Mouse (Mus musculus): ENCODE data around the gene Ncam1. TPM values are rescaled to one million over a fixed set of nuclear protein-coding genes. Genes with fewer than 3 reads are reported as not detected.

Gene Ncam1
- 271 and 278 TPM in 2 replicates for polyA plus RNA-seq (2016; fragmentation: Nextera tagmentation; extraction: Ambion mirVana)

DNA sequence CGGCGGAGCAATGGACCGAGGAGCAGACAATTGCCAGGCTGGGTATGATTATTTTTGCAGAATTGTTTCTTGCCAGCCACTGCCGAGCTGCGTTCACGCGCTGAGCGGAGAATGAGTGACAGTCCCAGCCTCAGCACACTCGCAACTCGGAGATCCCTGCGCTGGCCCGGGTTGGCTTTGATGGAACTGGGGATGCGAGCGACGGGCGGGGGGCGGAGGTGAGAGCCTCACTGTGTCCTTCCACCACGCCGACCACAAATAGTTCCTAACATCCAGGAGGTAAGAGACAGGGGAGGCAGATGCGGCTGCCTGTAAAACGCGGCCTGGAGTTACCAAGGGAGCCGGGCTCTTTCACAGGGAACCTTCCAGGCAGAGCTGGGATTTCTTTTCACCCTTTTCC lies at the start of gene Ncam1:
Gene Ncam1, minus strand, starts transcription at position 120 of the 400 bp plus-strand sequence.
- H3K27me3 ChIP-seq (replicated peaks), result no peaks in the 10 kb centered on the region
- WGBS, result under 1% methylated on average over 23 of the region's 23 CpGs
- H3K36me3 ChIP-seq, result no peaks in the 10 kb centered on the region
- H3K4me1 ChIP-seq, result peaks cover 15% of the 10 kb centered on the region
- no peaks in the 10 kb centered on the region for H3K9me3 ChIP-seq
- peak within 1 kb of the TSS; percentile 81 for H3K4me2 ChIP-seq (replicated peaks)
- ATAC-seq (ENCODE audit: low FRiP score, low read depth), result peak; percentile 76
- H3K4me3 ChIP-seq, result peak within 1 kb of the TSS; percentile 94
- peak within 1 kb of the TSS; percentile 97 for H3K9ac ChIP-seq
- peak within 1 kb of the TSS; percentile 85 for H3K27ac ChIP-seq

DNA sequence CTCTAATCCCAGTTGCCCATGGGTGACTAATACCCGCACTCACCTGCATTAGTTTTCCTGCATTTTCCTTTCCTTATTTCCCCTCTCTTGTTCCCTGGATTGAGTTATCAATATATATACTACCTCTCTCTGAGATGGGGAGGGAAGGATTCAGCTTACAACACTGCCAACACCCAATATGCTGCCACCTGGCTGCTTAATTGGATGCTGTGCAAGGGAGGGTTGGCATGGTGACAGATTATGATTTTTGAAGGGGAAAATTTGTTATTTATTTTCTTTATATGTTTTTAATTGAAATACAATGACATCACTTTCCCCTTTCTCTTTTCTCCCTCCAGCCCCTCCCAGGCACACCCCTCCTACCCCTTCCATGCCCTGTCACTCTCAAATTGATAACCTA lies 35.3 kb upstream of the Ncam1 start:
- Histone ChIP-seq H3K4me3 (no peak overlapping the region), H3K9ac (no peak overlapping the region), H3K27ac (no peak overlapping the region), H3K36me3 (no peaks in the 10 kb centered on the region), H3K9me3 (no peaks in the 10 kb centered on the region), H3K4me1 (no peaks in the 10 kb centered on the region), H3K27me3 (replicated peaks) (no peaks in the 10 kb centered on the region), H3K4me2 (replicated peaks) (no peak overlapping the region)
- ATAC-seq (ENCODE audit: low FRiP score, low read depth), result no peak
- 92% methylated on average over 1 of the region's 1 CpGs for WGBS

DNA sequence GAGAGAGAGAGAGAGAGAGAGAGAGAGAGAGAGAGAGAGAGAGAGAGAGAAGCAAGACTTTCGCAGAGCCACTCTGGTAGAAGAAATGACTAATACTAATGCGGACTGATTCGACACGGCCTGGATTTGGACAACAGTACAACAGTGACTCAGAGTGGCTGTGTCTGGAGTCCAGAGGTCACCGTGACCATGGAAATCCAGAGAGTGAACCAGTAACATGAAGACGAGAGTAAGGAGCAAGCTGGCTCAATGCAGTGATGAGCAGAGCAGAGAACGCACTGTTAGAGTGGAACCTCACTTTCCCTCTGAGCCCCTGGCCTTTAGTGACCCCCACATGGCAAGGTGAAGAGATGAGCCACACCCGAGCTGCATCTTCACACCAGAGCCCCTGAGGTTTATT lies 28.9 kb upstream of the Ncam1 start:
- Histone ChIP-seq H3K36me3 (no peaks in the 10 kb centered on the region), H3K4me1 (no peaks in the 10 kb centered on the region), H3K9me3 (no peaks in the 10 kb centered on the region), H3K9ac (no peak overlapping the region), H3K4me3 (no peak overlapping the region), H3K4me2 (replicated peaks) (no peak overlapping the region), H3K27me3 (replicated peaks) (no peaks in the 10 kb centered on the region), H3K27ac (no peak overlapping the region)
- no peak for ATAC-seq (ENCODE audit: low FRiP score, low read depth)
- WGBS, result 93% methylated on average over 8 of the region's 8 CpGs

DNA sequence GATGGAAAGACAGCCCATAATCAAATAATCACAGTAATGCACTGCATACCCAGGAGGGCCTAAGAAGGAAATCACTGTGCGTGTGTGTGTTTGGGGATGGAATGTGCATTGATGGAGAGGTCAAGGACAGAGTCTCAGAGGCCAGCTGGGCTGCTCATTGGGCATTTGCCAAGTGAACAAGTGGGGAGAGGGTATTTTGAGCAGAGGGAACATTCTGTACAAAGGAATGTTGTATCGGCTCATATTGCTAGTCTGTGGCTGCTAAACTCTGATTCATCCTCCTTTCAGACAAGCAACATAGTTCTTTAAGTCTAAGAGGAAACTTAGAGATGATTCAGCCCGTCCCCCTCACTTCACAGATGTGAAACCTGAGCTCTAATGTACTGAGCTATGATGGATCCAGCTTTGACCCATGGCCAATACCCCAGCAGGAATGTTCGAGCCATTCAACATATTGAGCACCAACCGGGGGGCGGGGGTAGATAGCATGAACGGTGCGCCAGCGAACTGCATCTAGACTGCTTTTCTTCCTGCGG lies 17.5 kb upstream of the Ncam1 start:
- H3K27ac ChIP-seq, result no peak overlapping the region
- H3K9ac ChIP-seq, result no peak overlapping the region
- no peak overlapping the region for H3K4me2 ChIP-seq (replicated peaks)
- H3K4me1 ChIP-seq, result no peaks in the 10 kb centered on the region
- no peaks in the 10 kb centered on the region for H3K27me3 ChIP-seq (replicated peaks)
- H3K4me3 ChIP-seq, result no peak overlapping the region
- no peak for ATAC-seq (ENCODE audit: low FRiP score, low read depth)
- H3K9me3 ChIP-seq, result no peaks in the 10 kb centered on the region
- H3K36me3 ChIP-seq, result no peaks in the 10 kb centered on the region
- 71% methylated on average over 10 of the region's 10 CpGs for WGBS

- Histone ChIP-seq H3K27ac (no peak overlapping the region), H3K4me1 (no peaks in the 10 kb centered on the region), H3K27me3 (replicated peaks) (no peaks in the 10 kb centered on the region), H3K4me3 (no peak overlapping the region), H3K36me3 (no peaks in the 10 kb centered on the region), H3K9me3 (no peaks in the 10 kb centered on the region), H3K9ac (no peak overlapping the region), H3K4me2 (replicated peaks) (no peak overlapping the region)
- no peak for ATAC-seq (ENCODE audit: low FRiP score, low read depth)
- 90% methylated on average over 2 of the region's 2 CpGs for WGBS
These were observed 15.7 kb upstream of the Ncam1 start for GRCm38 (mm10) chr9:49814442-49814841.

- H3K4me3 ChIP-seq, result no peak overlapping the region
- H3K4me1 ChIP-seq, result no peaks in the 10 kb centered on the region; the same call in 1 of the 2 replicates
- H3K27me3 ChIP-seq (replicated peaks), result no peaks in the 10 kb centered on the region
- no peak overlapping the region for H3K4me2 ChIP-seq (replicated peaks)
- no peak for ATAC-seq (ENCODE audit: low FRiP score, low read depth)
- H3K9ac ChIP-seq, result no peak overlapping the region
- no peaks in the 10 kb centered on the region for H3K36me3 ChIP-seq
- 67% methylated on average over 3 of the region's 3 CpGs for WGBS
- H3K9me3 ChIP-seq, result no peaks in the 10 kb centered on the region
- no peak overlapping the region for H3K27ac ChIP-seq
These were observed 4.5 kb upstream of the Ncam1 start for GRCm38 (mm10) chr9:49803222-49803621.

GRCm38 (mm10) chr9:49797821-49798571 lies 729 bp downstream of the Ncam1 start:
- no peaks in the 10 kb centered on the region for H3K9me3 ChIP-seq
- H3K27ac ChIP-seq, result peak overlapping the region; percentile 85
- peaks cover 22% of the 10 kb centered on the region for H3K4me1 ChIP-seq
- peak; percentile 69 for ATAC-seq (ENCODE audit: low FRiP score, low read depth)
- H3K4me3 ChIP-seq, result peak overlapping the region; percentile 94
- H3K9ac ChIP-seq, result peak overlapping the region; percentile 97
- no peaks in the 10 kb centered on the region for H3K27me3 ChIP-seq (replicated peaks)
- no peaks in the 10 kb centered on the region for H3K36me3 ChIP-seq
- WGBS, result under 1% methylated on average over 58 of the region's 58 CpGs
- H3K4me2 ChIP-seq (replicated peaks), result peak overlapping the region; percentile 81

DNA sequence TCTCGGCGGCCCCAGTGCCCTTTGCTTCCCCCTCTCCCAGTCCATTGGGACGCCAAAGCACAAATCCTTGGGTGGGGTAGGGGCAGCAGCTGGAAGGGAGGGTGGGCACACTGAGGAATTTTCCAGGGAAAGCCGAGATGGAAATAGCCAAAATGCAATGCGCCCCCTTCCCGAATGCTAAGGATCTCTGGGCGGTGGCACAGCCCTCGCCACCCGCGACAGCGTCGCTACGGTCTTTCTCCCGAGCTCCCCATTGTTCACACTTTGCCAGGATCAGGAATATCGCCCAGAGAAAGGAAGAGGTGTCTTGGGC lies 1.3 kb downstream of the Ncam1 start:
- ATAC-seq (ENCODE audit: low FRiP score, low read depth), result no peak; the same call in 1 of the 2 replicates
- Histone ChIP-seq H3K9ac (peak overlapping the region; percentile 97), H3K4me2 (replicated peaks) (peak overlapping the region; percentile 81), H3K27me3 (replicated peaks) (no peaks in the 10 kb centered on the region), H3K4me1 (peaks cover 27% of the 10 kb centered on the region), H3K9me3 (no peaks in the 10 kb centered on the region), H3K27ac (peak overlapping the region; percentile 85), H3K36me3 (no peaks in the 10 kb centered on the region), H3K4me3 (peak overlapping the region; percentile 94)
- WGBS, result 0% methylated on average over 14 of the region's 15 CpGs

DNA sequence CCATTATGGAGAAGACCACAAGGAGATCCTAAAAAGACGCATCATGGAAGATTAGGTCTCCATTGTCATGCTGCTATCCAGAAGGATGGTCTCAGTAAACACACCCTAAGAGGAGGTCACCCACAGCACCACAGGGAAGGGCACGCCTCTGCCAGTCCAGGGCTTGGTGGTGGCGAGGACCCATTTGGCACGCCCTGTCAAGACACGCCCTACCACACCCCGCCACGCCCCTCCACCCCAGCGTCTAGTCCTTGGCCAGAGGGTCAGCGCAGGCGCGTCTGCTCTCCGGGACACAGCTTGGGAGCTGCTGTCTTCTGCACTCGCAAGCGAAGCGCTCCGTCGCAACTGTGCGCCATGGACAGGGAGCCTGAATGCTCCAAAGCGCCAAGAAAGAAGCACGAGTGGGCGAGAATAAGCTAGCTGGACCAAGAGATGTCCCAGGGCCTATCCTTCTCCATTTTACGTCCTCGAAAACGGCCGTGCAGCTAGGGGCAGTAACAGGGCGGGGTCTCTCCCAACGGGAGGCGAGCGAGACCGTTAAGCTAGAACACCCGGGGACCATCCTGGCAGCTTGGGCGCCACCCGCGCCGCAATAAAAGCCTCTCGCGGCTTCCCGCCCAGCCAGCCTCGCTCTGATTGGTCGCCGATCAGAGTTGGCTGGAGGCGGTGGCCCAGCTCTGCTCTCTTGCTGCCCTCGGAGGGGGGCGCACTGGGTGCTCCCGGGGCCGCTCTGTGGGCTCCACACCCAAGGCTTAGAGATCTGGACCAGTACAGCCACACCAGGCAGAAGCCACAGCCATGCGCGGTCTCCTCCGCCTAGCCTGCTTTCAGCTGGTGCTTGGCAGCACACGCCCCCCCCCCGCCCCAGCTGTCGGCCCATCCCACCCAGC lies 1.9 kb downstream of the Ncam1 start:
- peak; percentile 85 for ATAC-seq (ENCODE audit: low FRiP score, low read depth)
- H3K4me2 ChIP-seq (replicated peaks), result peak overlapping the region; percentile 81
- under 1% methylated on average over 52 of the region's 52 CpGs for WGBS
- no peaks in the 10 kb centered on the region for H3K36me3 ChIP-seq
- peaks cover 28% of the 10 kb centered on the region for H3K4me1 ChIP-seq
- H3K9ac ChIP-seq, result peak overlapping the region; percentile 97
- no peaks in the 10 kb centered on the region for H3K27me3 ChIP-seq (replicated peaks)
- H3K9me3 ChIP-seq, result no peaks in the 10 kb centered on the region
- peak overlapping the region; percentile 94 for H3K4me3 ChIP-seq
- H3K27ac ChIP-seq, result peak overlapping the region; percentile 85

- H3K4me2 ChIP-seq (replicated peaks), result peak overlapping the region; percentile 81
- 54% methylated on average over 5 of the region's 5 CpGs for WGBS
These were observed 2.8 kb downstream of the Ncam1 start for GRCm38 (mm10) chr9:49795881-49796280.

GRCm38 (mm10) chr9:49793987-49794550 lies 4.7 kb downstream of the Ncam1 start:
- no peak overlapping the region for H3K4me3 ChIP-seq
- no peaks in the 10 kb centered on the region for H3K9me3 ChIP-seq
- H3K27me3 ChIP-seq (replicated peaks), result no peaks in the 10 kb centered on the region
- no peak overlapping the region; the same call in 1 of the 2 replicates for H3K4me2 ChIP-seq (replicated peaks)
- H3K4me1 ChIP-seq, result peaks cover 28% of the 10 kb centered on the region
- H3K27ac ChIP-seq, result no peak overlapping the region
- 60% methylated on average over 6 of the region's 6 CpGs for WGBS
- no peak overlapping the region for H3K9ac ChIP-seq
- no peak for ATAC-seq (ENCODE audit: low FRiP score, low read depth)
- H3K36me3 ChIP-seq, result no peaks in the 10 kb centered on the region

More at GRCm38 (mm10) chr9:49795881-49796280, 2.8 kb downstream of the Ncam1 start:
- Histone ChIP-seq H3K9ac (no peak overlapping the region), H3K4me1 (peaks cover 28% of the 10 kb centered on the region), H3K27me3 (replicated peaks) (no peaks in the 10 kb centered on the region), H3K9me3 (no peaks in the 10 kb centered on the region), H3K27ac (no peak overlapping the region), H3K4me3 (no peak overlapping the region), H3K36me3 (no peaks in the 10 kb centered on the region)
- ATAC-seq (ENCODE audit: low FRiP score, low read depth), result no peak

DNA sequence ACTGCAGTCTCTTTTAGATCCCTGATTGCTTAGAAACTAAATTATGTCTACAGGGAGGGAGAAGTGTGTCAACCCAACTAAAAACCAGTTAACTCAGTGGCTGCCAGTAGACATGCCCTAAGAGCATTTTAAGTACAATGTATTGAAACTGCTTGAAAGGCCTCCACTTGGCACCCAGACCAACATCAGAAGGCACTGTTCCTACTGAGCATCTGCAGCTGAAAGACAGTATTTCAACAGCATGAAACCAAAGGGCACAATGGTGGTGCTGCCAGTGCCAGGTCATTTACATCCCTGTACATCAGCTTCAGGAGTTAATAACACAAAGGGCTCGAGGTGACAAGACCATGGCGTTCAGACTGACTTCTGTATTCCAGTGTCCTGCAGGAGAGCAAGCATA lies 5.5 kb downstream of the Ncam1 start:
- H3K4me3 ChIP-seq, result no peak overlapping the region
- H3K27ac ChIP-seq, result no peak overlapping the region
- 47% methylated on average over 2 of the region's 2 CpGs for WGBS
- H3K36me3 ChIP-seq, result no peaks in the 10 kb centered on the region
- H3K9ac ChIP-seq, result no peak overlapping the region
- no peak for ATAC-seq (ENCODE audit: low FRiP score, low read depth)
- no peaks in the 10 kb centered on the region for H3K9me3 ChIP-seq
- no peaks in the 10 kb centered on the region for H3K27me3 ChIP-seq (replicated peaks)
- H3K4me1 ChIP-seq, result peaks cover 28% of the 10 kb centered on the region
- H3K4me2 ChIP-seq (replicated peaks), result 0 out of 2 replicates have a peak overlapping the region, but pooled peaks have one; percentile 5
